Mouse (Mus musculus) stomach, postnatal 0 days (tissue): ENCODE measurements around the gene Itgb1bp2. TPM values are rescaled to one million over a fixed set of nuclear protein-coding genes. Genes with fewer than 3 reads are reported as not detected.

ENCODE experiments used
- ATAC-seq: fragments of 200-750 bp; cut with Nextera tagmentation; 2 replicates; pipeline ENCODE4 v1.8.0; 2017; ENCODE audit not compliant: low FRiP score, low TSS enrichment
- DNase-seq: peaks from one replicate; pipeline ENCODE4 v3.0.0-alpha.2; 2016; ENCODE audit warnings: low spot score
- H3K27ac ChIP-seq: fragments of 300-500 bp; sonication (generic); replicated peaks from 2 replicates; pipeline ENCODE4 v1.5.1; 2014; ENCODE audit warnings: mild to moderate bottlenecking, control low read depth
- H3K27me3 ChIP-seq: fragments of 300-500 bp; sonication (generic); 2 replicates; pipeline ENCODE4 v1.6.1; 2014; ENCODE audit warnings: low read length; ENCODE audit not compliant: control insufficient read depth, insufficient read depth
- H3K36me3 ChIP-seq: fragments of 300-500 bp; sonication (generic); 2 replicates; pipeline ENCODE4 v1.6.1; 2014; ENCODE audit warnings: low read length, mixed read lengths; ENCODE audit not compliant: control insufficient read depth, insufficient read depth
- H3K4me1 ChIP-seq: fragments of 300-500 bp; sonication (generic); replicated peaks from 2 replicates; pipeline ENCODE4 v1.6.1; 2014; ENCODE audit warnings: antibody characterized with exemption; ENCODE audit not compliant: control insufficient read depth, insufficient read depth
- H3K4me2 ChIP-seq: fragments of 300-500 bp; sonication (generic); replicated peaks from 2 replicates; pipeline ENCODE4 v1.6.1; 2014; ENCODE audit warnings: low read depth, mild to moderate bottlenecking, control low read depth, moderate library complexity
- H3K4me3 ChIP-seq: fragments of 300-500 bp; sonication (generic); 2 replicates; pipeline ENCODE4 v1.5.1; 2014; ENCODE audit warnings: low read depth, low read length, control low read depth
- H3K9ac ChIP-seq: fragments of 300-500 bp; sonication (generic); 2 replicates; pipeline ENCODE4 v1.6.1; 2014; ENCODE audit warnings: mild to moderate bottlenecking, low read length, control low read depth, mixed read lengths
- H3K9me3 ChIP-seq: fragments of 300-500 bp; sonication (generic); 2 replicates; pipeline ENCODE4 v1.6.1; 2016; ENCODE audit warnings: low read length; ENCODE audit not compliant: control insufficient read depth
- CTCF ChIP-seq: IDR thresholded peaks from 2 replicates; pipeline ENCODE4 v1.5.1; 2016; ENCODE audit warnings: antibody characterized with exemption, low read depth, mild to moderate bottlenecking, moderate library complexity
- EP300 ChIP-seq: optimal IDR thresholded peaks from 2 replicates; pipeline ENCODE3; 2016; ENCODE audit warnings: antibody characterized with exemption
- WGBS: fragments of 180-500 bp; shearing (Covaris S2); extraction: QIAGEN DNeasy Blood & Tissue Kit; methylation state at CpG from one replicate; pipeline ENCODE4 v1.1.7; 2014; 5-methylcytosine and 5-hydroxymethylcytosine counted together
- polyA plus RNA-seq: library from polyadenylated mRNA; unstranded; fragments of >200 nt; fragmentation: Nextera tagmentation; extraction: Ambion mirVana; gene quantifications from 2 replicates; pipeline ENCODE4 v1.2.1, GENCODE M21; 2015

Itgb1bp2 gene
- polyA plus RNA-seq, 1 experiment from 2014 or later = 1.2 TPM

GRCm38 (mm10) chrX:101427774-101428173 lies 21.1 kb upstream of the Itgb1bp2 start:
- TF ChIP-seq EP300 = no peak
- peak; percentile 46 for TF ChIP-seq CTCF
- no peak overlapping the region for H3K27ac ChIP-seq
- H3K36me3 ChIP-seq = no peaks in the 10 kb centered on the region
- H3K9ac ChIP-seq = no peak overlapping the region
- H3K4me1 ChIP-seq = no peaks in the 10 kb centered on the region
- WGBS = 7% methylated on average over 1 of the region's 1 CpGs
- no peaks in the 10 kb centered on the region for H3K27me3 ChIP-seq
- no peak overlapping the region for H3K4me2 ChIP-seq
- no peak overlapping the region for H3K4me3 ChIP-seq
- H3K9me3 ChIP-seq = no peaks in the 10 kb centered on the region
- DNase-seq (no peak), ATAC-seq (no peak)

DNA sequence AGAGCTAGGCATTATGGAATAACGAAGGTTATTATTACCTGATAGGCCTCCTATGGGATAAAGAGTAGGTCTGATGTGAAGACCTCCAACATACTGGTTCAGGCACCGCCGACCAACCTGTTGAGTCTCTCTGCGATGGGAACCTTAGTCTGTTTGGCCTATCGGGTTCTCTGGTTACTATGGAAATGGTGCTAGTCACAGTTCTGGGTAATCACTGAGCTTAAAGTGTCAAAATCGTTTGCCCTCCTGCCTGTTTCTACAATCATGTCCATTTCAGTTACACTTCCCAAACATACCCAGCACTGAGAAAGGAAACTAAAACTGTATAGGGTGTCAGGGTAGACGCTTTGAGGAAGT lies 20.1 kb upstream of the Itgb1bp2 start:
- TF ChIP-seq CTCF (no peak), EP300 (no peak)
- H3K27me3 ChIP-seq = no peaks in the 10 kb centered on the region
- H3K4me3 ChIP-seq = peak overlapping the region; percentile 60
- peak overlapping the region; percentile 39 for H3K4me2 ChIP-seq
- H3K9me3 ChIP-seq = no peaks in the 10 kb centered on the region
- no peaks in the 10 kb centered on the region for H3K4me1 ChIP-seq
- H3K36me3 ChIP-seq = no peaks in the 10 kb centered on the region
- ATAC-seq (no peak), DNase-seq (no peak)
- peak overlapping the region; percentile 48; the same call in 1 of the 2 replicates for H3K9ac ChIP-seq
- 27% methylated on average over 7 of the region's 7 CpGs for WGBS
- H3K27ac ChIP-seq = peak overlapping the region; percentile 88

- ATAC-seq = peak; percentile 95
- Histone ChIP-seq H3K4me3 (peak within 1 kb of the TSS; percentile 60), H3K4me2 (peak within 1 kb of the TSS; percentile 44), H3K4me1 (no peaks in the 10 kb centered on the region), H3K36me3 (no peaks in the 10 kb centered on the region), H3K9ac (peak within 1 kb of the TSS; percentile 80), H3K27ac (peak within 1 kb of the TSS; percentile 96), H3K9me3 (no peaks in the 10 kb centered on the region), H3K27me3 (no peaks in the 10 kb centered on the region)
- DNase-seq = peak; percentile 90
- TF ChIP-seq EP300 (peak; percentile 31), CTCF (peak; percentile 54)
- 13% methylated on average over 43 of the region's 51 CpGs for whole genome bisulfite sequencing
These were observed 19.5 kb upstream of the Itgb1bp2 start, which contains the start of gene Nono for GRCm38 (mm10) chrX:101429142-101429949. Gene Nono (plus strand): TSS chrX:101429318.

- peak overlapping the region; percentile 60 for H3K4me3 ChIP-seq
- H3K4me2 ChIP-seq = peak overlapping the region; percentile 44
- WGBS = 13% methylated on average over 14 of the region's 14 CpGs
- TF ChIP-seq CTCF (no peak), EP300 (no peak)
- peak overlapping the region; percentile 96 for H3K27ac ChIP-seq
- H3K36me3 ChIP-seq = no peaks in the 10 kb centered on the region
- no peaks in the 10 kb centered on the region for H3K9me3 ChIP-seq
- H3K27me3 ChIP-seq = no peaks in the 10 kb centered on the region
- DNase-seq (no peak), ATAC-seq (peak; percentile 55)
- no peaks in the 10 kb centered on the region for H3K4me1 ChIP-seq
- H3K9ac ChIP-seq = peak overlapping the region; percentile 80
These were observed 18.9 kb upstream of the Itgb1bp2 start for GRCm38 (mm10) chrX:101429976-101430375.

GRCm38 (mm10) chrX:101451147-101451546 lies 2.3 kb downstream of the Itgb1bp2 start:
- TF ChIP-seq EP300 = no peak
- no peak for TF ChIP-seq CTCF
- Histone ChIP-seq H3K4me3 (no peak overlapping the region), H3K27me3 (no peaks in the 10 kb centered on the region), H3K9ac (no peak overlapping the region), H3K9me3 (no peaks in the 10 kb centered on the region), H3K36me3 (no peaks in the 10 kb centered on the region), H3K4me2 (no peak overlapping the region), H3K27ac (no peak overlapping the region), H3K4me1 (no peaks in the 10 kb centered on the region)
- DNase-seq = no peak
- no peak for ATAC-seq
- 38% methylated on average over 1 of the region's 1 CpGs for WGBS

GRCm38 (mm10) chrX:101451591-101451990 lies 2.7 kb downstream of the Itgb1bp2 start:
- TF ChIP-seq CTCF (no peak), EP300 (no peak)
- Histone ChIP-seq H3K4me1 (no peaks in the 10 kb centered on the region), H3K9ac (no peak overlapping the region), H3K27ac (no peak overlapping the region), H3K4me3 (no peak overlapping the region), H3K36me3 (no peaks in the 10 kb centered on the region), H3K27me3 (no peaks in the 10 kb centered on the region), H3K9me3 (no peaks in the 10 kb centered on the region), H3K4me2 (no peak overlapping the region)
- ATAC-seq = no peak
- no peak for DNase-seq
- 81% methylated on average over 3 of the region's 3 CpGs for WGBS
